Mouse (Mus musculus): Measurements from ENCODE around the gene Zc2hc1c. TPM values are rescaled to one million over a fixed set of nuclear protein-coding genes. Genes with fewer than 3 reads are reported as not detected.

The Zc2hc1c gene
- polyA plus RNA-seq, 1 experiment = 1.2 TPM

- H3K4me3 ChIP-seq (ENCODE audit: insufficient read depth, low read length) = no peak overlapping the region
- TF ChIP-seq POLR2A (IDR thresholded peaks at IDR 0.05; ENCODE audit: extremely low read depth, insufficient read depth, low read length) = no peak
- no peak for TF ChIP-seq CTCF (IDR thresholded peaks at IDR 0.05; ENCODE audit: extremely low read depth, insufficient read depth, low read length)
These were observed 3.9 kb downstream of the Zc2hc1c start for GRCm38 (mm10) chr12:85292288-85292687.

GRCm38 (mm10) chr12:85292906-85293305, 4.5 kb downstream of the Zc2hc1c start:
- no peak for TF ChIP-seq POLR2A (IDR thresholded peaks at IDR 0.05; ENCODE audit: extremely low read depth, insufficient read depth, low read length)
- TF ChIP-seq CTCF (IDR thresholded peaks at IDR 0.05; ENCODE audit: extremely low read depth, insufficient read depth, low read length) = no peak
- no peak overlapping the region for H3K27ac ChIP-seq (ENCODE audit: insufficient read depth, low read length)
- no peak overlapping the region for H3K4me3 ChIP-seq (ENCODE audit: insufficient read depth, low read length)
- peaks cover 2% of the 10 kb centered on the region; the same call in 1 of the 2 replicates for H3K4me1 ChIP-seq (ENCODE audit: control insufficient read depth, insufficient read depth, low read length)

More at GRCm38 (mm10) chr12:85292288-85292687, 3.9 kb downstream of the Zc2hc1c start:
- H3K4me1 ChIP-seq (ENCODE audit: control insufficient read depth, insufficient read depth, low read length) = peaks cover 2% of the 10 kb centered on the region; the same call in 1 of the 2 replicates
- H3K27ac ChIP-seq (ENCODE audit: insufficient read depth, low read length) = no peak overlapping the region

DNA sequence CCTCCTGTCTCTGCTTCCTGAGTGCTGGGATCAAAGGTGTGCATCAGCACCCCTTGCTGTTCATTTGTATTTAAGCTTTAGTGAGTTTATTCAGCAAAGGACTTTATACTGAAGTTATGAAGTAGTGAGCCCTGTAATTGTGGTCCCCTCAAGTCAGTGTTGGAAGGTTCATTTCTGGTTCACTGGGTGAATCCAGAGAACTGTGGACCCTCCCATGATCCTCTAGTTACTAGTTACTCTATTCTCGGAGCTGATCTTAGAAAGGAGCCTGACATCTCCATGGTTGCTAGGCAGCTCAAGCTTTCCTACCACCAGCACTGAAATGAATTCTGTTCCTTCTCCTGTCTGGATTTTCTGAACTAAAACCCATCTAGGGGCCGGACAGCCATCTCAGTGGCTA, 7.1 kb downstream of the Zc2hc1c start:
- H3K4me3 ChIP-seq (ENCODE audit: insufficient read depth, low read length) = no peak overlapping the region
- H3K27ac ChIP-seq (ENCODE audit: insufficient read depth, low read length) = no peak overlapping the region
- H3K4me1 ChIP-seq (ENCODE audit: control insufficient read depth, insufficient read depth, low read length) = peaks cover 2% of the 10 kb centered on the region
- TF ChIP-seq CTCF (IDR thresholded peaks at IDR 0.05; ENCODE audit: extremely low read depth, insufficient read depth, low read length) = no peak
- TF ChIP-seq POLR2A (IDR thresholded peaks at IDR 0.05; ENCODE audit: extremely low read depth, insufficient read depth, low read length) = no peak

DNA sequence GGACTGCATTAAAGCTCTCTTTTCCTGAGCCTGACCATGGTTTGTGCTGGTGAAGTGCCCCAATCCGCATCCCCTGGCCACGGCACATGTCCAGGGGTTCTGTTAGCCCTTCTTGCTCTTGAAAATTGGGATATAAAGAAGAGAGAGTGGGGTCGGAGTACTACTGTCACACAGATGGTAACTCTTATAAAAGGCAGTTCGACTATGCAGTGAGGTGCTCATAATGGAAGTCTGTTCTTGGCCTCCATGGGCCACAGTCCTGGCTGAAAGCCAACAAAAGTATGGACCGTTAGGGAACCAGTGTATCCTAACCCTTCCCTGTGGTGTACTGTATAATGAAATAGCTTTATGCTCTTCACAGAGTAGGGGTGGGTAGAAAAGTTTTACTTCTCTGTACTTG, 8.5 kb downstream of the Zc2hc1c start:
- TF ChIP-seq POLR2A (IDR thresholded peaks at IDR 0.05; ENCODE audit: extremely low read depth, insufficient read depth, low read length) (no peak), CTCF (IDR thresholded peaks at IDR 0.05; ENCODE audit: extremely low read depth, insufficient read depth, low read length) (no peak)
- H3K4me3 ChIP-seq (ENCODE audit: insufficient read depth, low read length) = no peak overlapping the region
- H3K4me1 ChIP-seq (ENCODE audit: control insufficient read depth, insufficient read depth, low read length) = peaks cover 2% of the 10 kb centered on the region; the same call in 1 of the 2 replicates
- no peak overlapping the region for H3K27ac ChIP-seq (ENCODE audit: insufficient read depth, low read length)

GRCm38 (mm10) chr12:85297345-85297997, 9.1 kb downstream of the Zc2hc1c start:
- Histone ChIP-seq H3K4me3 (ENCODE audit: insufficient read depth, low read length) (no peak overlapping the region), H3K27ac (ENCODE audit: insufficient read depth, low read length) (no peak overlapping the region), H3K4me1 (ENCODE audit: control insufficient read depth, insufficient read depth, low read length) (peaks cover 2% of the 10 kb centered on the region; the same call in 1 of the 2 replicates)
- TF ChIP-seq POLR2A (IDR thresholded peaks at IDR 0.05; ENCODE audit: extremely low read depth, insufficient read depth, low read length) (no peak), CTCF (IDR thresholded peaks at IDR 0.05; ENCODE audit: extremely low read depth, insufficient read depth, low read length) (no peak)

- Histone ChIP-seq H3K4me1 (ENCODE audit: control insufficient read depth, insufficient read depth, low read length) (peaks cover 2% of the 10 kb centered on the region; the same call in 1 of the 2 replicates), H3K27ac (ENCODE audit: insufficient read depth, low read length) (no peak overlapping the region), H3K4me3 (ENCODE audit: insufficient read depth, low read length) (no peak overlapping the region)
- TF ChIP-seq POLR2A (IDR thresholded peaks at IDR 0.05; ENCODE audit: extremely low read depth, insufficient read depth, low read length) (no peak), CTCF (IDR thresholded peaks at IDR 0.05; ENCODE audit: extremely low read depth, insufficient read depth, low read length) (no peak)
These were observed 9.9 kb downstream of the Zc2hc1c start for GRCm38 (mm10) chr12:85298127-85298834.

- H3K27ac ChIP-seq (ENCODE audit: insufficient read depth, low read length) = no peak overlapping the region
- TF ChIP-seq CTCF (IDR thresholded peaks at IDR 0.05; ENCODE audit: extremely low read depth, insufficient read depth, low read length) = no peak
- no peak for TF ChIP-seq POLR2A (IDR thresholded peaks at IDR 0.05; ENCODE audit: extremely low read depth, insufficient read depth, low read length)
- H3K4me3 ChIP-seq (ENCODE audit: insufficient read depth, low read length) = no peak overlapping the region
- peaks cover 2% of the 10 kb centered on the region; the same call in 1 of the 2 replicates for H3K4me1 ChIP-seq (ENCODE audit: control insufficient read depth, insufficient read depth, low read length)
These were observed 10.4 kb downstream of the Zc2hc1c start for GRCm38 (mm10) chr12:85298835-85299180.

DNA sequence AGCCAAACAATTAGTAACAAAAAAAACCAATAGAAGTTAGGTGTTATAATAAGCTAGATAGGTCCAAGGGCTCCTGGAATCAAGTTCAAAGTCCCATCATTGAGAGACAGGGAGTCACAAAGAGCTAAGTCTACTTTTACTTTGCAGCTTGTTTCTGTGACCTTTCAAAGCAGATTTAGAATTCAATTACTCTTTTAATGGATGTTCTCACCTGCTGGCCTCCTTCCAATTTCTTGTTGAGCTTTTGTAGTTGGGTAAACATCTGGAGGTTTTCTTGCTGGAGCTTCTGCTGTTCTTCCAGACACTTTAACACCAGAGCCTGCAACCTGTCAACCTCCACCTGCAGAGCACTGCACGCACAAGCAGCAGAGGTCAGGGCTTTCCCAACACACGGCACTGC, 14.9 kb downstream of the Zc2hc1c start:
- no peak for TF ChIP-seq CTCF (IDR thresholded peaks at IDR 0.05; ENCODE audit: extremely low read depth, insufficient read depth, low read length)
- no peak for TF ChIP-seq POLR2A (IDR thresholded peaks at IDR 0.05; ENCODE audit: extremely low read depth, insufficient read depth, low read length)
- H3K27ac ChIP-seq (ENCODE audit: insufficient read depth, low read length) = no peak overlapping the region
- peaks cover 2% of the 10 kb centered on the region; the same call in 1 of the 2 replicates for H3K4me1 ChIP-seq (ENCODE audit: control insufficient read depth, insufficient read depth, low read length)
- no peak overlapping the region for H3K4me3 ChIP-seq (ENCODE audit: insufficient read depth, low read length)

DNA sequence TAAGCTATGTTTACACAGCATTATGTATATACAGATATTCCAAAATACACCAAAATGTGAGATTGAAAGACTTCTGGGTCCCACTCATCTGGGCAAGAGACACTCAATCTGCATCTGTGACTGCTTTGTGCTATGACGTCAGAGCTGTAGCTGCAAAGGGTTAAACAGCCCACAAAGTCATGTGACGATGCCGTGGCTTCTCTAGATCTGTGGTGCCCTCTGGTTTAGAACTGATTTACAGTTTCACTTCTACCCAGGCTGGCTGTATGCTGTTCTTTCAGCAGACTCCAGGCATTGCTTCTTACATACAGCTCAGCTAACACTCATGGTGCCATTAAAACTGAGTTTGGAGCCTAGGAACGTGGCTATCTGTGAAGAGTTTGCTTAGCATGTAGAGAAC, 16.3 kb downstream of the Zc2hc1c start:
- TF ChIP-seq CTCF (IDR thresholded peaks at IDR 0.05; ENCODE audit: extremely low read depth, insufficient read depth, low read length) (no peak), POLR2A (IDR thresholded peaks at IDR 0.05; ENCODE audit: extremely low read depth, insufficient read depth, low read length) (no peak)
- no peaks in the 10 kb centered on the region for H3K4me1 ChIP-seq (ENCODE audit: control insufficient read depth, insufficient read depth, low read length)
- H3K27ac ChIP-seq (ENCODE audit: insufficient read depth, low read length) = no peak overlapping the region
- no peak overlapping the region for H3K4me3 ChIP-seq (ENCODE audit: insufficient read depth, low read length)
